Mouse (Mus musculus): ENCODE results near the gene Pcif1.
"Not testable (repeated sequence)": the region's sequence is repeated elsewhere in the genome, so short reads cannot be mapped to it uniquely, and the experiment has no call there.

Pcif1 gene

GRCm38 (mm10) chr2:164879228-164879567 is at the start of gene Pcif1:
Gene Pcif1 (plus strand): TSS chr2:164879304.
- peak; percentile 68 for ATAC-seq (ENCODE audit: low TSS enrichment)

- no peak for ATAC-seq (ENCODE audit: low TSS enrichment)
Observed at GRCm38 (mm10) chr2:164831029-164831428, 48.1 kb upstream of the Pcif1 start.

- ATAC-seq (ENCODE audit: low TSS enrichment): no peak
Observed at GRCm38 (mm10) chr2:164832032-164832747, 46.9 kb upstream of the Pcif1 start.

- peak; percentile 78 for ATAC-seq (ENCODE audit: low TSS enrichment)
Observed at GRCm38 (mm10) chr2:164832748-164833301, 46.3 kb upstream of the Pcif1 start, which contains the start of gene Ctsa. Gene Ctsa (plus strand): TSS chr2:164832873.

GRCm38 (mm10) chr2:164833314-164833959 is 45.7 kb upstream of the Pcif1 start, which contains the start of gene Neurl2:
Gene Neurl2 (minus strand): TSS chr2:164833456.
- ATAC-seq (ENCODE audit: low TSS enrichment): peak; percentile 42

GRCm38 (mm10) chr2:164834531-164834930 is 44.6 kb upstream of the Pcif1 start:
- ATAC-seq (ENCODE audit: low TSS enrichment): peak; percentile 48; the same call in 1 of the 2 replicates

GRCm38 (mm10) chr2:164835164-164835563 is 43.9 kb upstream of the Pcif1 start:
- ATAC-seq (ENCODE audit: low TSS enrichment): no peak

GRCm38 (mm10) chr2:164845782-164846181 is 33.3 kb upstream of the Pcif1 start:
- no peak for ATAC-seq (ENCODE audit: low TSS enrichment)

GRCm38 (mm10) chr2:164850061-164850460 is 29.0 kb upstream of the Pcif1 start:
- peak; percentile 74; the same call in 1 of the 2 replicates for ATAC-seq (ENCODE audit: low TSS enrichment)

GRCm38 (mm10) chr2:164855572-164855971 is 23.5 kb upstream of the Pcif1 start:
- ATAC-seq (ENCODE audit: low TSS enrichment): not testable (repeated sequence)

GRCm38 (mm10) chr2:164856309-164857100 is 22.6 kb upstream of the Pcif1 start:
- ATAC-seq (ENCODE audit: low TSS enrichment): peak; percentile 38; the same call in 1 of the 2 replicates

GRCm38 (mm10) chr2:164857101-164857821 is 21.8 kb upstream of the Pcif1 start, which contains the start of gene Pltp:
Gene Pltp (minus strand): TSS chr2:164857711.
- ATAC-seq (ENCODE audit: low TSS enrichment): no peak

GRCm38 (mm10) chr2:164857842-164858553 is 21.1 kb upstream of the Pcif1 start:
- no peak for ATAC-seq (ENCODE audit: low TSS enrichment)

- no peak for ATAC-seq (ENCODE audit: low TSS enrichment)
Observed at GRCm38 (mm10) chr2:164859155-164859554, 19.9 kb upstream of the Pcif1 start.

- no peak for ATAC-seq (ENCODE audit: low TSS enrichment)
Observed at GRCm38 (mm10) chr2:164859640-164860432, 19.3 kb upstream of the Pcif1 start.

- no peak for ATAC-seq (ENCODE audit: low TSS enrichment)
Observed at GRCm38 (mm10) chr2:164861094-164861493, 18.0 kb upstream of the Pcif1 start.

GRCm38 (mm10) chr2:164862179-164862861 is 16.8 kb upstream of the Pcif1 start:
- ATAC-seq (ENCODE audit: low TSS enrichment): no peak

GRCm38 (mm10) chr2:164863411-164863810 is 15.7 kb upstream of the Pcif1 start:
- ATAC-seq (ENCODE audit: low TSS enrichment): not testable (repeated sequence)

GRCm38 (mm10) chr2:164864593-164864992 is 14.5 kb upstream of the Pcif1 start:
- no peak for ATAC-seq (ENCODE audit: low TSS enrichment)

Measured in frontal cortex, adult (tissue).